Mouse (Mus musculus) ES-Bruce4 (cell line): ENCODE data around the gene Gtpbp1.

Experiments
- EP300 ChIP-seq: IDR thresholded peaks from 2 replicates; pipeline ENCODE4 v1.6.1; 2011; ENCODE audit warnings: low read depth, low read length; ENCODE audit not compliant: insufficient read depth
- POLR2A ChIP-seq: IDR thresholded peaks from one replicate; pipeline ENCODE4 v1.8.1; 2011; ENCODE audit warnings: low read length; ENCODE audit not compliant: insufficient read depth

GRCm38 (mm10) chr15:79648130-79648529, 42.5 kb upstream of the Gtpbp1 start:
- TF ChIP-seq EP300 (no peak), POLR2A (no peak)
